Mouse (Mus musculus) gastrocnemius, adult 18-20 months (tissue): Measurements from ENCODE around the gene Homer2. TPM values are rescaled to one million over a fixed set of nuclear protein-coding genes. Genes with fewer than 3 reads are reported as not detected.

Source experiments
- DNase-seq: peaks from one replicate; pipeline ENCODE4 v3.0.0; 2021; ENCODE audit warnings: low spot score
- total RNA-seq, 2 experiments: library from RNA; stranded (reverse); gene quantifications; 2 replicates each; pipeline ENCODE4 v1.2.3; 2021

Gene Homer2
- total RNA-seq, 2 experiments from 2014 or later: 51.1 to 51.7 TPM

DNA sequence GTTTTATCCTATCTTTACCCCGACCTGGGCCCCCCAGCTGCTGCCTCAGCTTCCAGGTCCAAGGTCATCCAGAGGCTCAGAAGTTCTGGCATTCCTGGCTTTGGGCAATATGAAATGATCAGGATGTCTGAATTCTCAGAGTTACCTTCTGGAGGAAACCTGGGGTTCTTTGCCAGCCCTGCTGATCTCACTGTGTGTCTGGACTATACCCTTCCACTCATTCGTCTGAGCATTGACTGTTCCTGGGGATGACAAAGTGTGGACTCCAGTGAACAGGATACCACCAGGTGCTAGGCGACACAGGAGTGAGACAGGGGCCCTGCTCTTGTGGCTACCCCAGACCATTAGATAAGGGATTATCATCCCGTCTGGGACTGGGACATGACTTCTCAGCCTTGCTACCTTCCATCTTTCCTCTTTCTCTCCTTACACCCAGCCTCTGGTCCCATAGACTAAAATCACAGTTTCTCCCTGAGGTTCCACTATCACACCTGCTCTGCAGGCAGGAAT, 143.8 kb downstream of the Homer2 start:
- no peak for DNase-seq

DNA sequence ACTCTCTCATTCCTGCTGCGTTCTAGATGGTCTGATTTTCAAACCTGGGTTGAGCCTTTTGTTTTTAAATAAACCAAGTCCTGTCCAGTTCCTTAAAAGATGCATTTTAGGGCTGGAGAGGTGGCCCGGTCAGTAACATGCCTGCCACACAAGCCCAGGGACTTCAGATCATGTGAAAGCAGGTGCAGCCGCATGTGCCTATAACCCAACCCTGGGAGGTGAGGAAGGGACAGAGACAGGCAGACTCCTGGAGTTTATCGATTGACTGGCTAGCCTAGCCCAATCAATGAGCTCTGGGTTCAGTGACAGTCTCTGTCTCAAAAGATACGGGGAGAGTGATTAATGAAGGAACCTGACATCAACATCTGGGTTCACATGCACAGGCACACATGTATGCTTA, 146.1 kb downstream of the Homer2 start:
- DNase-seq: no peak

DNA sequence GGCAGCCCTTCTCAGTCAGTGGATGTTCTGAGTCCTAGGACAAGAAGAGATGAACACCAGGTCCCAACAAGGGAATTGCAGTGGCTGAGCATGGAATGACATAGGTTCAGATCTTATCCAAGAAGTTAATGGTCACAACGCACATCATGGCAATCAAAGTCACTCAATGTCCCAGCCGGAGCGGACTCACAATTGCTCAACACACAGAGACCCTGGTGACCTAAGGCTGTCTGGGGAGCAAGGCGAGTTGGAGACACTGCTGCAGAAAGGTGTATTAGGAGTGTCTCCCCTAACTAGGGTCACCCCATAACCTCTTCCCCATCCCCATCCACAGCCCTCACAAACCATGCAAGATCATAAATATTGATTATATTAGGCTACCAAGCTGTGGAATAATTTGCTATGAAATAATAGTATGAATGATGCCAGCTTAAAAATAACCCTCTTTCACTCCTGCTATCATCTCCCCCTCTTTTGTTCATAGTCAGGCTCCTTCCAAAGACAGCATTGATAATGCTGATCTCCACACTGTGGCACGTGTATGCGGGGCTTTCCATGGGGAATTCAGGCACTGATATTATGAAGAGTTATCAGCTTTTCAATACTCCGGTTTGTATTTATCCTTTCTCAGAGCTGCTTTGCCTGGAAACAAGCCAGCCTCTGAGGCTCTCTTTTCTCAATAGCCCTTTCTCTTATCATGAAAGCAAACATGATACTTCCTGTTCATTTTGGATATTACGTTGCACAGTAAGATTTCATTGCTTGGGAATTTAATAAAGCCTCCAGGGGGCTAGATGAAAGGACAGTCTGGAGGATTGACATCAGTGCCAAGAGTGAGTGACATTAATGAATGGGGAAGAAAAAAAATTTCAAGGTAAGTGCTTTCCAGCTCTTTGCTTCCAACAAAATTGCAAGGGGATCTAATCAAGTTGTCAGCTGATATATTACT, 147.0 kb downstream of the Homer2 start:
- no peak for DNase-seq

DNA sequence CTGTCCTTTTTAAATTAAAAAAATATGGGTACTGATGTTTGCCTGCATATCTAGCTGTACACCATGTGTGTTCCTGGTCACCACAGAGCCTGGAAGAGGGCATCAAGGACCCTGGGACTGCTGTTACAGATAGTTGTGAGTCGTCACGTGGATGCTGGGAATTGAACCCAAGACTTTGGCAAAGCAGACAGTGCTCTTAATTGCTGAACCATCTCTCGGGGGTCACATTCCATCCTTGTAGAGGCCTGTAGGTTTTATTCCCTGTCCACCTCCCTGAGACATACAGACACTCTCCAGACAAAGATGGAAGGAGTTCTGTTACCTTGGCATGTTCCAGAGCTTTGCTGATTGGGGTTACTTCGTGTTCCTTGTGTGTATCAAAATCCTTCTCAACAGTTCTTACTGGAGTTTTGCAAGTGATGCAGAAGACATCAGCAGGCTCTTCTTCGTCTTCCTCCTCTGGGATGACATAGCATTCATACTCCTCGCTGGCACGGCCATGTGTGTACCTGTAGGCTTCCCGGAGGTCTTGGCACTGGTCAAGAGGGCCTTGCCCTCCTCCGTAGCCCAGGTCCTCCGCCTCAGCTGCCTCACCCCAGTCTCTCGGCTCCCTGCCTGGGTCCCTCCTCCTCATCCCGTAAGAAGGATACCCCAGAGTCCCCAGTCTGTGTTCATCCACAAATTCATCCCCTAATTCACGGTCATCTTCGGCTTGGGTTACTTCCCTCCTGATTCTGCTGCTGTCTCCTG, 147.9 kb downstream of the Homer2 start:
- DNase-seq: no peak

DNA sequence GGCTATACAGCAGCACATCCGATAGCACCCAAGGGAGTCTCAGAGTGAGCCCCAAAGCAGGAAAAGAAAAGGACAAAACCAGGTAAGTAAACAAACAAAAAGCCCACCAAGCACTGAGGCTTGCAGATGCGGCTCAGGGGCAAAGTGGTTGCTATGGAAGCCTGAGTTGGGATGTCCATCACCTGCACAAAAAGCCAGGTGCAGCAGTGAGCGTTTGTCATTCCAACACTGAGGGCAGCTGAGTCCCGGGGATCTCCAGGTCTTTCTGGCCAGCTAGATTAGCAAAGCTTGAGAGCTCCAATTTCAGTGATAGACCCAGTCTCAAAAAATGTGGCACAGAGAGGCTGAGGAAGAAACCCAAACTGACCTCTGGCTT, 149.4 kb downstream of the Homer2 start:
- DNase-seq: no peak

DNA sequence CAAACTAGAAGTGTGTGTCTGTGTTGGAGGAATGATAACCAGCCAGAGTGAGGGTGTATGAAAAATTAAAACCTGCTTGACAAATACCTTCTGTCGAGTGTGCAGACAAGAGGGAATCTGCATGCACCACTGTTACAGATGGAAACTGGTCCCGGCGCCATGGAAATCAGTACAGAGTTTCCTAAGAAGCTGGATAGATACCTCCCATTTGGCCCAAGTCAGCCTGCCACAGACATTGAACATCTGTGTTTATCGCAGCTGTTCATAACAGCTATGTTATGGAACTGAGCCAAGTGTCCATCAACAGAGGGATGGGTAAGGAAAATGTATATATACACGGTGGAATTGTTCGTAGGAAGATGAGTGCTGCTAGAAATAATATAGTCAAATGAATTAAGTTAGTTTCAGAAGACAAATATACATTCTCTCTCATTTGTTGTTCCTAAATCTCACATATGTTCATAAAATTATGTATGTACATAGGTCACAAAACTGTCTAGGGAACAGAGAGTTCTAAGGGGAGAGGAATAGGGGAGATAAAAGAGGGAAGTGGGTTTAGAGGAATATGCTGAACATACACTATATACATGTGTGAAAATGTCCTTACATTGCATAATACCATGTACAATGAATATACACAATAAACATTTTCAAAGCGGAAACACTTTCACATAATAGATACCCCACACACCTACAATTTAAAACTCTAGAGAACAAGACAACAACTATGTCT, 149.9 kb downstream of the Homer2 start:
- DNase-seq: no peak

DNA sequence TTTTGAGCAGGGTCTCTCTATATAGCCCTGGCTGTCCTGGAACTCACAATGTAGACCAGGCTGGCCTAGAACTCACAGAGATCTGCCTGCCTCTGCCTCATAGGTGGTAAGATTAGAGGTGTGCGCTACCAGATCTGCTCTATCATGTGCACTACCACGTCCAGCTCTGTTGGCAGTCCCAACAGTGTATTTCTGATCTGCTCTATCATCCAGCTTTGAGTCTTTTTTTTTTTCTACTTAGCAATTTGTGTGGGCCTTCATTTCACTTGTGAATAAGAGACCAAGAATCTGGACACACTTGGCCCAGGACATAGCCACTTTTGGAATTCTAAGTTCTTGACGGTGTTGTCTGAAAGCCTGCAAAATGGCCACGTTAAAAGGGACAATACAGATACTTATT, 150.5 kb downstream of the Homer2 start:
- DNase-seq: no peak

DNA sequence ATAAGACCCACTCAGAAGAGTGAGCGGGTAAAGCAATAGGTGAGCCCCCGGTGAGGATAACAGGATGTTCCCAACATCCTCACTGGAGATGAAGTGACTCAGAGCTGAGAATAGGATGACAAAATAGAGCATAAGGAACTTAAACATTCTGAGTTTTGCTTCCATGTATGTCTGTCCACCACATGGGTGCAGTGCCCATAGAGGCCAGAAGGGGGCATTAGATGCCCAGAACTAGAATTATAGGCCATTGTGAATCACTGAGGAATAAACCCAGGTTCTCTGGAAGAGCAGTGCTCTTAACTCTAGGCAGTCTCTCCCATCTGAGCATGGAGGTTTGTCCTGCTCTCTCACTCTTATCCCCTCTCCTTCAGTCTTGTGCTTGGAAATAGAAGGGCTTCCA, 153.0 kb downstream of the Homer2 start:
- DNase-seq: peak; percentile 28

DNA sequence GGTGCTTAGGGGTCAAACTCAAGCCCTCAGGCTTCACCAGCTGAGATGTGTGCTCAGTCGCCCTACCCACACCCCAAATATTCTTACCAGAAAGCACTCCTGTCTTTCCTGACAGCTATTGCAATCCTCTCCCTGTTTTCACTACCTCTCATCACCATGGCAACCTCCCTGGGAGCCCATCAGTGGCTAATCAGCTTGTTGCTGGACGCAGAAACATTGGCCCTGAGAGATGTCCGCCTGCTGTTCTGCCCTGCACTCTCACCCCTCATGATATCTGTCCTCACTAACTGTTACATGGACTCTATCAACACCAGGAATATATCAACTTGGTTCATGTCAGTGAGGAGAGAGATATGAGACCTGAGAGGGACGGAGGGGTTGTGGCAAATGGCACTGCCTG, 153.7 kb downstream of the Homer2 start:
- no peak for DNase-seq

Other genes with a start within 250 kb of the Homer2 start
- under 1 TPM; 0.11 to 0.36 TPM for gene Ap3b2, start 213.6 kb downstream of the Homer2 start, total RNA-seq
- 1 to 10 TPM; 4.2 to 9.7 TPM for gene BC048679, start 209.2 kb downstream of the Homer2 start, total RNA-seq
- 100 to 1,000 TPM; 325 to 384 TPM for gene Fsd2, start 140.6 kb downstream of the Homer2 start, total RNA-seq
- 1 to 10 TPM; 7.9 to 8.8 TPM for gene Whamm, start 136.3 kb downstream of the Homer2 start, total RNA-seq
- 10 to 100 TPM; 22.3 to 25.9 TPM for gene Ramac, start 55.4 kb upstream of the Homer2 start, total RNA-seq
- 10 to 100 TPM; 21.9 to 23.7 TPM for gene 3110040N11Rik, start 82.0 kb upstream of the Homer2 start, total RNA-seq
- gene Btbd1, start 121.9 kb upstream of the Homer2 start, total RNA-seq: 100 to 1,000 TPM; 163 to 167 TPM
- not detected for gene Gm10160, start 148.3 kb upstream of the Homer2 start, total RNA-seq
- 1 to 10 TPM; 6.1 to 7.8 TPM for gene Tm6sf1, start 151.5 kb upstream of the Homer2 start, total RNA-seq
- 1 to 10 TPM; 1.2 to 2.2 TPM for gene Hdgfl3, start 226.9 kb upstream of the Homer2 start, total RNA-seq